Mouse (Mus musculus) myocyte (in vitro differentiated cells): ENCODE results near the gene Plpp3. TPM values are rescaled to one million over a fixed set of nuclear protein-coding genes. Genes with fewer than 3 reads are reported as not detected.

ENCODE experiments used
- H3K27me3 ChIP-seq: one replicate; pipeline ENCODE4 v1.6.1; 2011; ENCODE audit not compliant: control insufficient read depth, insufficient read depth, insufficient read length
- H3K36me3 ChIP-seq: one replicate; pipeline ENCODE4 v1.6.1; 2011; ENCODE audit not compliant: control insufficient read depth, insufficient read depth
- H3K4me2 ChIP-seq: one replicate; pipeline ENCODE4 v1.6.1; 2011; ENCODE audit warnings: low read depth, control low read depth
- H3K4me3 ChIP-seq: one replicate; pipeline ENCODE4 v1.5.1; 2011; ENCODE audit warnings: mild to moderate bottlenecking, control low read depth, moderate library complexity
- H3K79me2 ChIP-seq: one replicate; pipeline ENCODE4 v1.6.1; 2011; ENCODE audit not compliant: control insufficient read depth, insufficient read depth
- H3ac ChIP-seq: one replicate; pipeline ENCODE4 v1.6.1; 2011; ENCODE audit not compliant: control insufficient read depth, insufficient read length
- CEBPB ChIP-seq: IDR thresholded peaks from 2 replicates; pipeline ENCODE4 v1.6.1; 2011; ENCODE audit warnings: mild to moderate bottlenecking, moderate library complexity; ENCODE audit not compliant: poor library complexity, insufficient read depth, severe bottlenecking
- E2F4 ChIP-seq: IDR thresholded peaks from one replicate; pipeline ENCODE4 v1.6.1; 2011; ENCODE audit warnings: mild to moderate bottlenecking, control low read depth, moderate library complexity; ENCODE audit not compliant: insufficient read depth
- MAX ChIP-seq: IDR thresholded peaks from one replicate; pipeline ENCODE4 v1.6.1; 2011; ENCODE audit warnings: low read depth, mild to moderate bottlenecking, control low read depth
- MYOD1 ChIP-seq, 3 experiments: IDR thresholded peaks; one replicate each; pipeline ENCODE4 v1.6.1; 2011; ENCODE audit warnings: control low read depth in 2 of 3, low read depth in 2 of 3, mild to moderate bottlenecking in 2 of 3, moderate library complexity in 1 of 3; ENCODE audit not compliant: insufficient read length in 2 of 3, control insufficient read depth in 1 of 3
- MYOG ChIP-seq, 3 experiments: IDR thresholded peaks; one replicate each; pipeline ENCODE4 v1.6.1; 2011; ENCODE audit warnings: control low read depth in 2 of 3, low read depth in 2 of 3, mild to moderate bottlenecking in 2 of 3; ENCODE audit not compliant: insufficient read length in 2 of 3, control insufficient read depth in 1 of 3, insufficient read depth in 1 of 3
- POLR2A ChIP-seq: IDR thresholded peaks from one replicate; pipeline ENCODE4 v1.6.1; 2011; ENCODE audit warnings: low read depth, mild to moderate bottlenecking, control low read depth, moderate library complexity; ENCODE audit not compliant: insufficient read length
- POLR2AphosphoS2 ChIP-seq: IDR thresholded peaks from one replicate; pipeline ENCODE4 v1.6.1; 2011; ENCODE audit warnings: low read depth, control low read depth; ENCODE audit not compliant: insufficient read length
- REST ChIP-seq: IDR thresholded peaks from one replicate; pipeline ENCODE4 v1.6.1; 2011; ENCODE audit warnings: mild to moderate bottlenecking, control low read depth, moderate library complexity; ENCODE audit not compliant: insufficient read depth, insufficient read length
- SRF ChIP-seq: IDR thresholded peaks from one replicate; pipeline ENCODE4 v1.6.1; 2011; ENCODE audit warnings: low read depth; ENCODE audit not compliant: control insufficient read depth, insufficient read length
- TCF12 ChIP-seq: IDR thresholded peaks from one replicate; pipeline ENCODE4 v1.6.1; 2011; ENCODE audit warnings: mild to moderate bottlenecking, control low read depth; ENCODE audit not compliant: poor library complexity, insufficient read depth, severe bottlenecking
- TCF3 ChIP-seq: IDR thresholded peaks from one replicate; pipeline ENCODE4 v1.6.1; 2011; ENCODE audit warnings: low read depth, control low read depth; ENCODE audit not compliant: insufficient read length
- USF1 ChIP-seq: IDR thresholded peaks from one replicate; pipeline ENCODE4 v1.6.1; 2011; ENCODE audit warnings: low read depth, mild to moderate bottlenecking, control low read depth, moderate library complexity
- polyA plus RNA-seq: library from polyadenylated mRNA; unstranded; fragments of >200 nt; fragmentation: generic; extraction: Trizol; gene quantifications from one replicate; pipeline ENCODE4 v1.2.1, GENCODE M21; 2012; ENCODE audit warnings: missing spikeins

Plpp3 gene
- polyA plus RNA-seq, 1 experiment, result 12.7 TPM

DNA sequence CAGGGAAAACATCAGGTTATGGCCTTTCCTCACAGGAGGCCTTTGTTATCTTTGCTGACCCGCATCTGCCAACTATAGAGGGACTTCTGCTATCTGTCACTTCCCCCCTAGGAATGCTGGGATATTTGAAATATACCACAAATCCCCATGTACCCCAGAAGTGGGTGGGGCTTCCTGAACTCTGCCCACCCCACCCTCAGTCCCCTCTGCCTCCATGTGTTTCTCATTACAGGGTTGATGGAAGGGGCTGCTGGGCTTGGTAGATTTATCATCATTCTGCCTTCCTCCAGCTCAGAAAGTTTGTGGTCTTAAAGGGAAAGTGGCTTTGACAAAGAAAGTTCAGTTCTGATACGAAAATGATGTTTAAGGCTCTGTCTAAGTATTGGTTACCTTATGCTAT lies 103.2 kb downstream of the Plpp3 start:
- Histone ChIP-seq H3K36me3 (no peaks in the 10 kb centered on the region), H3K4me3 (no peak overlapping the region), H3K79me2 (no peaks in the 10 kb centered on the region), H3K27me3 (no peaks in the 10 kb centered on the region), H3ac (no peak overlapping the region), H3K4me2 (no peak overlapping the region)
- no peak for TF ChIP-seq POLR2AphosphoS2
- no peak for TF ChIP-seq TCF3
- TF ChIP-seq TCF12, result no peak
- no peak for TF ChIP-seq MAX
- no peak for TF ChIP-seq MYOG (IDR thresholded peaks at IDR 0.05; ENCODE audit: control insufficient read depth in 1 of 3, insufficient read depth in 1 of 3, insufficient read length in 2 of 3, low read depth in 2 of 3)
- no peak for TF ChIP-seq CEBPB
- no peak for TF ChIP-seq REST
- no peak for TF ChIP-seq POLR2A

DNA sequence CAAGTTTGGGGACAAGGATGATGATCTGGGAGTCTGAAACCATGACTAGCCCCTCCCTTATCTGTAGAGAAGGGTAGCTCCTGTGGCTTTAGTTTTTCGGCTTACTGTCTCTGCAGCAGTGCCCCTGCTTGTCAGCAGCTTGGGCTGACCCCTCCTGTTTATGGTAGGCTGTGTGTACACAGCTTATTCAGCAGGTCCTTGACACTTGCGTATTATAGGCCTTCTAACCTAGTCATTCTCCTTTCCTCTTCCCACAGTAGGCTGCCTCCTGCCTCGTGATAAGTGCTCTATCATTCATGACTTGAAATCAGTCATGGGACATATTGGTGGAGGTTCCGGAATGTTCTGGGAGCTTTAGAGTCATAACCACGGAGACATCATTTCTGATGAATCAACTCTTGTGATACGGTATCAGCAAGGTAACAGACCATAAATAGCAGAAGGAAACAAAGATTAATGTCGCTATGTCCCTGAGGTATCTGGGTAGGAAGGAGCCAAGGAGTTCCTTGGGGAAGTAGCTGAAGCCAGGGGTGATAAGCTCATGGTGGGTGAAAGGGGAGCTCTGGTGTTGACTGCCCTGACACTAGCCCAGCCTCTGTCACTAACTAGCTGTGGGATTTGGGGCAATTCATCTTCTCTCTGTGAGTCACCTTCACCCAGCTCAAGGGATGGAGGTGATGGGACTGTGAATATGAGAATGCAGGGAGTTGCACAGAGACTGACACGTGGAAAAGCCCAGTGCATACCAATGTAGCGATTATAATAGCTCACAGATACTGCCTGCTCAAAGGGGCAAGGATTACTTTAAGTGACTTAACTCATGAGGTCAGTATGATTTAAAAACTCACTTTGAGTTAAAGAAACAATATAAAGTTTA lies 104.0 kb downstream of the Plpp3 start:
- no peaks in the 10 kb centered on the region for H3K27me3 ChIP-seq
- no peak overlapping the region for H3K4me2 ChIP-seq
- H3K4me3 ChIP-seq, result no peak overlapping the region
- no peak overlapping the region for H3ac ChIP-seq
- TF ChIP-seq E2F4 (no peak), POLR2A (no peak), REST (no peak), USF1 (no peak), MYOD1 (IDR thresholded peaks at IDR 0.05; ENCODE audit: control insufficient read depth in 1 of 3, insufficient read length in 2 of 3, low read depth in 2 of 3) (no peak), MYOG (IDR thresholded peaks at IDR 0.05; ENCODE audit: control insufficient read depth in 1 of 3, insufficient read depth in 1 of 3, insufficient read length in 2 of 3, low read depth in 2 of 3) (no peak), MAX (no peak), TCF3 (no peak), SRF (no peak), POLR2AphosphoS2 (no peak), TCF12 (no peak), CEBPB (no peak)
- H3K79me2 ChIP-seq, result no peaks in the 10 kb centered on the region
- H3K36me3 ChIP-seq, result no peaks in the 10 kb centered on the region

DNA sequence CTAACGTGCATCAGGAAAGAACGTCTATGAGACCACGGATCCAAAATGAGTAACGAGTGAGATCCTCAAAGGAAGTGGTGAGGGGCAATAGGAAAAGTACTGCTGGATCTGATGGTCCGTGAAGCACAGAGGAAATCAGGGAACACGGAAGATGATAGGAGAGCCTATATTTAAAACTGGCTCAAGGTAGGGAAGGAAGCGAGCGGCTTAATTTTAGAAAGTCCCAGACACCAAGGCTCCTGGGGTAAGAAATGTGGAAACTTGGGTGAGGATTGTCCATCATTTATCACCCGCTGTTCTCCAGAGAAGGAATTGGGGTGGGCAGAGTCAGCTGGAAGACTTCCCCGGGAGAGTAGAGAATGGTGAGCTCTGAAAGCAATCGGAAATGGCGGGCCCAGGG lies 105.2 kb downstream of the Plpp3 start:
- Histone ChIP-seq H3K4me3 (no peak overlapping the region), H3ac (no peak overlapping the region), H3K79me2 (no peaks in the 10 kb centered on the region), H3K36me3 (no peaks in the 10 kb centered on the region), H3K4me2 (no peak overlapping the region), H3K27me3 (no peaks in the 10 kb centered on the region)
- no peak for TF ChIP-seq TCF12

DNA sequence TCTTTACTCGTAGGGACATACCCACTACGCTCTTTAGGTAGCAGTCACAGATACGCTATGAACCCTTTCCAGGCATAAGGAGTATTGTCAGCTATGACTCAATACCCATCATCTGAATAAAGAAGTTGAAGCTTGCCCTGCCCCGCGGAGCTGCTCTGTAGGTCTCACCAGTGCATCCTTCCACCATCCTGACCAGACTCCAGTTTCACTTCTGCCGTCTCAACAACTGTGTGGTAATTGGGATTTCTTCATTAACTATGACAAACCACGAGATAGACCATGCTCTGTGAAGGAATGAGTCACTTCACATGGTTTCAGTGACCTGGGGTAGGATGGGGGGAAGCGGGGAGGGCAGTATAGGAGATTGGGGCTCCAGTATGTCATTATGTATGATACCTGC lies 106.5 kb downstream of the Plpp3 start:
- H3K27me3 ChIP-seq, result no peaks in the 10 kb centered on the region
- H3K36me3 ChIP-seq, result no peaks in the 10 kb centered on the region
- no peaks in the 10 kb centered on the region for H3K79me2 ChIP-seq
- no peak overlapping the region for H3K4me2 ChIP-seq
- H3K4me3 ChIP-seq, result no peak overlapping the region
- TF ChIP-seq E2F4 (no peak), MAX (no peak), TCF3 (no peak), TCF12 (no peak), MYOD1 (IDR thresholded peaks at IDR 0.05; ENCODE audit: control insufficient read depth in 1 of 3, insufficient read length in 2 of 3, low read depth in 2 of 3) (no peak), POLR2A (no peak), SRF (no peak), POLR2AphosphoS2 (no peak), MYOG (IDR thresholded peaks at IDR 0.05; ENCODE audit: control insufficient read depth in 1 of 3, insufficient read depth in 1 of 3, insufficient read length in 2 of 3, low read depth in 2 of 3) (no peak), CEBPB (no peak), USF1 (no peak), REST (no peak)
- no peak overlapping the region for H3ac ChIP-seq

DNA sequence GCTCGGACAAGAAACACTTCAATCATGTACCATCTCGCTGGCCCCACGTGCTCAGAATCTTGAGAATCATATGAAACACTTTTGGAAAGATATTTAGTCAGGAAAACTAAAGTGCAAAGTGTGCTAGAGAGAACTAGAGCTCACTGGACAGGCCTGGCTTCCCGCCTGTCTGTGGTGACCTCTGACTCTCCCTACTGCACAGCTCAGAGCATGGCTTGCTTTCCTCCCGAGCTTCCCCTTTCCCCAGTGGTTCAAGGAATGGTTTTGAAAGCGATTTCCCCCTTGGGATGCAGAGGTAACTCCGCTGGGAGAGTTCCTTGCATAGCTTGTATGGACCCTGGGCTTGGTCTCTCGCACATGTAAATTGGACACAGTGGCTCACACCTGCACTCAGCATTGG lies 107.9 kb downstream of the Plpp3 start:
- TF ChIP-seq MYOD1 (IDR thresholded peaks at IDR 0.05; ENCODE audit: control insufficient read depth in 1 of 3, insufficient read length in 2 of 3, low read depth in 2 of 3) (no peak), USF1 (no peak), TCF3 (no peak), POLR2A (no peak), MAX (no peak), E2F4 (no peak), TCF12 (no peak), CEBPB (no peak), POLR2AphosphoS2 (no peak), MYOG (IDR thresholded peaks at IDR 0.05; ENCODE audit: control insufficient read depth in 1 of 3, insufficient read depth in 1 of 3, insufficient read length in 2 of 3, low read depth in 2 of 3) (no peak), SRF (no peak)
- Histone ChIP-seq H3ac (no peak overlapping the region), H3K4me2 (no peak overlapping the region), H3K4me3 (no peak overlapping the region), H3K27me3 (no peaks in the 10 kb centered on the region), H3K79me2 (no peaks in the 10 kb centered on the region), H3K36me3 (no peaks in the 10 kb centered on the region)
